Mouse (Mus musculus): ENCODE measurements around the gene Unc13a.

DNA sequence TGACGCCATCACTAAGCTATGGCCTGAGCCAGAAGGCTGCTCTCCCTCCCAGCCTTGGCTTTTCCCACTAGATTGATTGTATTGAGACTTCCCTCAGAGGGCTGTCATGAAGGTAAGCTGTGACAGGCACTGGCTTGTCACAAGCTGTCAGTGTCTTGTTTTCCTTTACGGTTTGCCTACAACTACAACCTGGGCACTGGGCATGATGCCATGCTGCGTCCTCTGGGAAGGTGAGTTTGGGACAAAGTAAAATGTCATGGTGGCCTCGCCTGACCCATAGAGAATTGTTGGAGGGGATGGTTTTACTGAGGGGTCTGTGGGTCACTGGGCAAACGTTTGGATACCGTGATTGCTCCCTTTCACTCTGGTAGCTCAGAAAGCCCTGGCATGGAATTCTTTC is 33.2 kb downstream of the Unc13a start:
- no peak for TF ChIP-seq ZNF384 (IDR thresholded peaks at IDR 0.05; ENCODE audit: low read depth, low read length)
- TF ChIP-seq MAFK (IDR thresholded peaks at IDR 0.05; ENCODE audit: insufficient read depth, low read depth, low read length) = no peak
- no peak for TF ChIP-seq ZC3H11A (IDR thresholded peaks at IDR 0.05; ENCODE audit: borderline replicate concordance, low read depth, low read length)
- no peak for TF ChIP-seq HCFC1 (IDR thresholded peaks at IDR 0.05; ENCODE audit: borderline replicate concordance, insufficient read depth, low read length)
